Mouse (Mus musculus): ENCODE results near the gene Rhob. TPM values are rescaled to one million over a fixed set of nuclear protein-coding genes. Genes with fewer than 3 reads are reported as not detected.

Rhob gene
- polyA plus RNA-seq, 1 experiment from 2014 or later, result 91.1 TPM

DNA sequence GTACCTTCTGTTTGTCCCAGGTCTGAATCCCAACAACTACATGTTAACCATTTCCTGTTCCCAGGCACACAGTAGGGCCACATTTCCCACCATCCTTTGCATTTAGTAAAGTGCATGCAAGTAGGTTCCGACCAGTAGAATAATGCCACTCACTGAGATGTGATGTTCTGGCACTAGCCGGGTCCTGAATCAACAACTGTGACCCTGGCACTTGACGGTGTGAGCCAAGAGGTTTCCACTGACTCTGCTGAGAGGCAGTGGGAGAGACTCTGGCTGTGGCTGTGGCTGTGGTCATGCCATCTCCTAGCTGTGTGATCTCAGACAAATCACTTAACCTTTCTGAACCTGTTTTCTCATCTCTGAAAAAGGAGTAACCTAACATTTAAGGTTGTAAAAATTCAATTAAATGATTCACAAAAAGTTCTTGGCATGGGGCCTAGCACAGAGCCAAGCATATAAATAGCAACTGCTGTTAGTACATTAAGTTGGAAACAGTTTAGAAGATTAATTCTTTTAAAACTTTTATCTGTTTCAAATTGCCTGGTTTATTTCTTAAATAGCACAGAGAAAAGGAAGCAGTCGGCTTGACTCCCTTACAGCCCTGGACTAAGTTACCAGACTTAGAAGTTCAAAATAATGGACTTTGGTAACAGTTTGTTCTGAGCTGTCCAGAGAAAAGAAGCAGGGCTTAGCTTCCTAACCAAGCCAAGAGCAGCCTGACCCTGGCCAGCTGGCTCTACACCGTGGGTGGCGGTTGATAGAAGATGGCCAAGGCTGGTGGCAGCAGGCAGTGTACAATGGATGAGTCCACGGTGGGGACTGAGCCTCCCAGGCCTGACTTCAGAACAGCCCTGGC, 46.8 kb downstream of the Rhob start:
- Histone ChIP-seq H3K9me3 (replicated peaks) (no peaks in the 10 kb centered on the region), H3K4me2 (no peak overlapping the region), H3K27ac (replicated peaks) (no peak overlapping the region), H3K4me3 (replicated peaks) (no peak overlapping the region), H3K27me3 (replicated peaks) (no peaks in the 10 kb centered on the region), H3K9ac (replicated peaks) (no peak overlapping the region), H3K4me1 (peaks cover 19% of the 10 kb centered on the region), H3K36me3 (no peaks in the 10 kb centered on the region)
- ATAC-seq (ENCODE audit: low FRiP score), result no peak
- 71% methylated on average over 7 of the region's 7 CpGs for WGBS

- Histone ChIP-seq H3K9me3 (replicated peaks) (no peaks in the 10 kb centered on the region), H3K4me2 (no peak overlapping the region), H3K36me3 (no peaks in the 10 kb centered on the region), H3K27ac (replicated peaks) (no peak overlapping the region), H3K4me3 (replicated peaks) (no peak overlapping the region), H3K4me1 (peaks cover 19% of the 10 kb centered on the region), H3K27me3 (replicated peaks) (no peaks in the 10 kb centered on the region), H3K9ac (replicated peaks) (no peak overlapping the region)
- no peak; the same call in 1 of the 2 replicates for ATAC-seq (ENCODE audit: low FRiP score)
- 38% methylated on average over 7 of the region's 7 CpGs for WGBS
Observed at GRCm38 (mm10) chr12:8451571-8452485, 48.0 kb downstream of the Rhob start.

- Histone ChIP-seq H3K4me1 (peaks cover 19% of the 10 kb centered on the region), H3K27me3 (replicated peaks) (no peaks in the 10 kb centered on the region), H3K9me3 (replicated peaks) (no peaks in the 10 kb centered on the region), H3K4me3 (replicated peaks) (no peak overlapping the region), H3K4me2 (no peak overlapping the region), H3K9ac (replicated peaks) (no peak overlapping the region), H3K36me3 (no peaks in the 10 kb centered on the region), H3K27ac (replicated peaks) (no peak overlapping the region; the same call in 1 of the 2 replicates)
- WGBS, result 73% methylated on average over 6 of the region's 6 CpGs
- ATAC-seq (ENCODE audit: low FRiP score), result peak; percentile 49; the same call in 1 of the 2 replicates
Observed at GRCm38 (mm10) chr12:8450639-8451038, 49.2 kb downstream of the Rhob start.

GRCm38 (mm10) chr12:8450028-8450427, 49.8 kb downstream of the Rhob start:
- no peak overlapping the region for H3K27ac ChIP-seq (replicated peaks)
- H3K4me3 ChIP-seq (replicated peaks), result no peak overlapping the region
- no peak overlapping the region for H3K4me2 ChIP-seq
- no peaks in the 10 kb centered on the region for H3K27me3 ChIP-seq (replicated peaks)
- no peaks in the 10 kb centered on the region for H3K36me3 ChIP-seq
- WGBS, result 95% methylated on average over 1 of the region's 1 CpGs
- no peak overlapping the region for H3K9ac ChIP-seq (replicated peaks)
- no peaks in the 10 kb centered on the region for H3K9me3 ChIP-seq (replicated peaks)
- ATAC-seq (ENCODE audit: low FRiP score), result no peak
- peaks cover 19% of the 10 kb centered on the region for H3K4me1 ChIP-seq

Other genes starting within 250 kb of the Rhob start
- 0.14 TPM in 1 of 2 replicates, not detected in the other for gene Gdf7, start 198.1 kb downstream of the Rhob start, polyA plus RNA-seq (2015; fragmentation: Nextera tagmentation; extraction: Ambion mirVana)
- 8.0 and 10.3 TPM in 2 replicates for gene Hs1bp3, start 186.6 kb downstream of the Rhob start, polyA plus RNA-seq (2015; fragmentation: Nextera tagmentation; extraction: Ambion mirVana)
- not detected in 2 replicates for gene Slc7a15, start 99.1 kb upstream of the Rhob start, polyA plus RNA-seq (2015; fragmentation: Nextera tagmentation; extraction: Ambion mirVana)
- gene Pum2, start 174.1 kb upstream of the Rhob start, polyA plus RNA-seq (2015; fragmentation: Nextera tagmentation; extraction: Ambion mirVana), result 40.4 and 43.8 TPM in 2 replicates

All from neural tube, embryonic 15.5 days (tissue).